8 mouse cellular contexts compared by ENCODE assay signal in the genomic region with DNA sequence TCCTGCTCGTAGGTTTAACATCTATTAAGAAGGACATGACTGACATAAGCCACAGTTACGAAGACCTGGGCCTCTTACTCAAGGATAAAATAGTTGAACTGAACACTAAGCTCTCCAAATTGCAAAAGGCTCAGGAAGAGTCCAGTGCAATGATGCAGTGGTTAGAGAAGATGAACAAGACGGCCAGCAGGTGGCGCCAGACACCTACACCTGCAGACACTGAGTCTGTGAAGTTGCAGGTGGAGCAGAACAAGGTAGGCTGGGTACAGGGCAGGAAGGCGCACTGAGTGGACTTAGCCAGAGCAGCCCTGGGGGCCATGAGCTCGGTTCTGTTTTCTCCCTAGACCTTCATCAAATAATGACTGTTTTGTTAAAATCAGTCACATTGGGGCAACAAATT.
DNase-seq lines count a peak whose midpoint lies in the region; ATAC-seq lines count a peak whose summit lies in the region.

No protein-coding gene starts in this region.

- DNase-seq in ES-CJ7 (ENCODE audit: low read depth, low spot score), result peak; percentile 87
- peak; percentile 63 for DNase-seq in c-Kit-positive CD71-positive TER-119-negative erythroid progenitor cells, embryonic 14.5 days (ENCODE audit: low read depth)
- peak; percentile 72 for DNase-seq in hindbrain, embryonic 10.5 days (ENCODE audit: low spot score)
- DNase-seq in layer of hippocampus, adult 8-10 months (ENCODE audit: low spot score in 2 of 2), result peak; percentile 33 to 70
- peak; percentile 78 for DNase-seq in ovary, postnatal 36 days (ENCODE audit: low spot score)
- DNase-seq in thymus, postnatal 10 days (ENCODE audit: low spot score in 2 of 2), result peak; percentile 53 to 85

- WGBS in forebrain, embryonic 13.5 days, result 33% methylated on average over 6 of the region's 6 CpGs
- 37% methylated on average over 6 of the region's 6 CpGs for WGBS in hindbrain, embryonic 10.5 days
- 27% methylated on average over 6 of the region's 6 CpGs for WGBS in lung, embryonic 16.5 days

- peak; percentile 78; the same call in 1 of the 2 replicates for ATAC-seq in forebrain, embryonic 13.5 days
- ATAC-seq in lung, embryonic 16.5 days (ENCODE audit: low read depth), result peak; percentile 79

- no peak overlapping the region for H3K27ac ChIP-seq in forebrain, embryonic 13.5 days
- no peak overlapping the region for H3K27ac ChIP-seq in hindbrain, embryonic 10.5 days
- H3K27ac ChIP-seq in lung, embryonic 16.5 days (ENCODE audit: low read length), result no peak overlapping the region

- H3K9ac ChIP-seq in forebrain, embryonic 13.5 days, result no peak overlapping the region
- no peak overlapping the region for H3K9ac ChIP-seq in lung, embryonic 16.5 days (ENCODE audit: low read length)

- H3K36me3 ChIP-seq in forebrain, embryonic 13.5 days (ENCODE audit: poor library complexity, severe bottlenecking), result peaks cover 46% of the 10 kb centered on the region
- H3K36me3 ChIP-seq in hindbrain, embryonic 10.5 days, result peaks cover 57% of the 10 kb centered on the region
- no peaks in the 10 kb centered on the region for H3K36me3 ChIP-seq in lung, embryonic 16.5 days (ENCODE audit: control insufficient read depth, insufficient read depth, low read length)

- H3K9me3 ChIP-seq in forebrain, embryonic 13.5 days (replicated peaks), result no peaks in the 10 kb centered on the region
- H3K9me3 ChIP-seq in hindbrain, embryonic 10.5 days, result no peaks in the 10 kb centered on the region
- no peaks in the 10 kb centered on the region for H3K9me3 ChIP-seq in lung, embryonic 16.5 days (ENCODE audit: control insufficient read depth, low read length)

- no peaks in the 10 kb centered on the region for H3K27me3 ChIP-seq in forebrain, embryonic 13.5 days
- no peaks in the 10 kb centered on the region for H3K27me3 ChIP-seq in hindbrain, embryonic 10.5 days (ENCODE audit: insufficient read depth, poor library complexity, severe bottlenecking)
- H3K27me3 ChIP-seq in lung, embryonic 16.5 days (ENCODE audit: control insufficient read depth, insufficient read depth, low read depth, low read length), result no peaks in the 10 kb centered on the region

- H3K4me2 ChIP-seq in forebrain, embryonic 13.5 days, result no peak overlapping the region
- H3K4me2 ChIP-seq in lung, embryonic 16.5 days (ENCODE audit: low read depth, low read length), result no peak overlapping the region

- no peak overlapping the region for H3K4me3 ChIP-seq in forebrain, embryonic 13.5 days
- H3K4me3 ChIP-seq in hindbrain, embryonic 10.5 days, result no peak overlapping the region
- no peak overlapping the region for H3K4me3 ChIP-seq in lung, embryonic 16.5 days (ENCODE audit: low read length)

- no peaks in the 10 kb centered on the region for H3K4me1 ChIP-seq in forebrain, embryonic 13.5 days
- H3K4me1 ChIP-seq in hindbrain, embryonic 10.5 days (replicated peaks), result peaks cover 18% of the 10 kb centered on the region
- H3K4me1 ChIP-seq in lung, embryonic 16.5 days (replicated peaks; ENCODE audit: control insufficient read depth, insufficient read depth, low read length), result no peaks in the 10 kb centered on the region
